Mouse (Mus musculus) A20 (cell line): Measurements from ENCODE around the gene Gm266.
A peak's percentile ranks its signal among the peaks of the same experiment; 100 is the strongest.

Source experiments
- DNase-seq: peaks from one replicate; pipeline ENCODE4 v3.0.0-alpha.2; 2011; ENCODE audit warnings: low read depth, low spot score

Gm266 gene

GRCm38 (mm10) chr12:111503571-111503970, 17.9 kb upstream of the Gm266 start:
- DNase-seq = no peak

- no peak for DNase-seq
Observed at GRCm38 (mm10) chr12:111503063-111503567, 17.5 kb upstream of the Gm266 start.

GRCm38 (mm10) chr12:111500725-111501124, 15.1 kb upstream of the Gm266 start:
- no peak for DNase-seq

GRCm38 (mm10) chr12:111499617-111500016, 14.0 kb upstream of the Gm266 start:
- no peak for DNase-seq

GRCm38 (mm10) chr12:111497076-111497475, 11.5 kb upstream of the Gm266 start:
- DNase-seq = peak; percentile 50

- DNase-seq = no peak
Observed at GRCm38 (mm10) chr12:111494931-111495330, 9.3 kb upstream of the Gm266 start.

- DNase-seq = no peak
Observed at GRCm38 (mm10) chr12:111489261-111489865, 3.7 kb upstream of the Gm266 start.

- DNase-seq = no peak
Observed at GRCm38 (mm10) chr12:111486455-111486854, 832 bp upstream of the Gm266 start.

- no peak for DNase-seq
Observed at GRCm38 (mm10) chr12:111485046-111485651, 474 bp downstream of the Gm266 start.

GRCm38 (mm10) chr12:111479917-111480316, 5.7 kb downstream of the Gm266 start:
- DNase-seq = peak; percentile 42

- no peak for DNase-seq
Observed at GRCm38 (mm10) chr12:111478924-111479323, 6.7 kb downstream of the Gm266 start.

GRCm38 (mm10) chr12:111474893-111475643, 10.6 kb downstream of the Gm266 start:
- no peak for DNase-seq

- no peak for DNase-seq
Observed at GRCm38 (mm10) chr12:111474384-111474783, 11.2 kb downstream of the Gm266 start.

GRCm38 (mm10) chr12:111472886-111473285, 12.7 kb downstream of the Gm266 start:
- DNase-seq = no peak

GRCm38 (mm10) chr12:111471721-111472120, 13.9 kb downstream of the Gm266 start:
- DNase-seq = no peak

GRCm38 (mm10) chr12:111471119-111471518, 14.5 kb downstream of the Gm266 start:
- no peak for DNase-seq

GRCm38 (mm10) chr12:111469507-111469906, 16.1 kb downstream of the Gm266 start:
- DNase-seq = peak; percentile 73

- no peak for DNase-seq
Observed at GRCm38 (mm10) chr12:111468206-111468605, 17.4 kb downstream of the Gm266 start.

GRCm38 (mm10) chr12:111466369-111466768, 19.3 kb downstream of the Gm266 start:
- DNase-seq = no peak

- no peak for DNase-seq
Observed at GRCm38 (mm10) chr12:111463570-111463969, 22.1 kb downstream of the Gm266 start.

- no peak for DNase-seq
Observed at GRCm38 (mm10) chr12:111457742-111458141, 27.9 kb downstream of the Gm266 start.

GRCm38 (mm10) chr12:111455860-111456259, 29.8 kb downstream of the Gm266 start:
- no peak for DNase-seq
